Comparison of ENCODE assay signal across 8 mouse cellular contexts in the genomic region with DNA sequence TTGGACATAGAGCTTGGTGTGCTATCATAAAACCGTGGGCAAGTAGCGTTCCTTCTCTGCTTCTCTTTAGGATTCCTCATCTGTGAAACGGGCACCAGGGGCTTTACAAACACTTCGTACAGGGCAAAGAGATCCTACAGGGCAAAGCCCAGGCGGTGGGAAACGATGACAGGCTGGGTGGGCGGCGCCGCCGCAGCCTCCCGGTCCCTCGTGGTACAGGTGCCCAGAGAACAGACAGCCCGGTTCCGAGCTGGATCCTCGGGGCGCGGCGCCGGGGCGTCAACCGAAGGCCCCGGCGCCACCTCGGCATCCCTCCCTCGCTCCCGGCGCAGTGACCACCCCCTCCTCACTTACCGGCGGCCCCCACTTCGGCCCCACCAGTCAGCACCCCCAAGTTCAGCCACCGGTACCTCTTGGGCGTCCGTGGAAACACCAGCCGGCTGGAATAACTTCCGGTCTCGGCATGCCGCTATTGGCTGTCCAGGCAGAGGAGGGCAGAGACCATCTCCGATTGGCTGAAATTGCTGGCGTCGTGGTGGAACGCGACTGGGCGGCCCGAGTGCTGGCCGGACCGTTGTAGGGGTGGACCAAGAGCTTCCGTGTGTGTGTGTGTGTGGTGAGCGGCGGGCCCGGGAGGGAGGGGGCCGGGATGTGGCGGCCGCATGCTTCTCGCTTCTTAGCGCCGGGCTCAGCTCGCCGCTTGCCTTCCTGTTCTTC. TPM values are rescaled to one million over a fixed set of nuclear protein-coding genes. Genes with fewer than 3 reads are reported as not detected.
DNase-seq lines count a peak whose midpoint lies in the region; ATAC-seq and TF ChIP-seq lines count a peak whose summit lies in the region.

A gene (minus strand): TSS at position 460 of the 717 bp plus-strand sequence.

- peak; percentile 100 for ATAC-seq in forebrain, embryonic 12.5 days (ENCODE audit: low FRiP score)
- peak; percentile 100 for ATAC-seq in heart, postnatal 0 days (ENCODE audit: insufficient read depth, low read depth)
- ATAC-seq in liver, embryonic 16.5 days (ENCODE audit: low read depth), result peak; percentile 100
- peak; percentile 100 for ATAC-seq in neural tube, embryonic 13.5 days (ENCODE audit: low read depth)

- H3K9ac ChIP-seq in forebrain, embryonic 12.5 days, result peak within 1 kb of the TSS; percentile 81
- H3K9ac ChIP-seq in heart, postnatal 0 days (replicated peaks; ENCODE audit: low read depth, low read length), result peak within 1 kb of the TSS; percentile 77
- H3K9ac ChIP-seq in liver, embryonic 16.5 days (ENCODE audit: low read depth, low read length), result peak within 1 kb of the TSS; percentile 78
- peak within 1 kb of the TSS; percentile 87 for H3K9ac ChIP-seq in neural tube, embryonic 13.5 days

- H3K27ac ChIP-seq in forebrain, embryonic 12.5 days, result no peak within 1 kb of the TSS
- H3K27ac ChIP-seq in heart, postnatal 0 days (ENCODE audit: low read depth), result peak within 1 kb of the TSS; percentile 60
- peak within 1 kb of the TSS; percentile 13 for H3K27ac ChIP-seq in liver, embryonic 16.5 days (ENCODE audit: low read length)
- H3K27ac ChIP-seq in neural tube, embryonic 13.5 days (replicated peaks), result no peak within 1 kb of the TSS; the same call in 1 of the 2 replicates
- peak within 1 kb of the TSS; percentile 80 for H3K27ac ChIP-seq in testis, adult 2 months (ENCODE audit: control insufficient read depth, insufficient read depth, low read depth, low read length)

- DNase-seq in c-Kit-positive CD71-positive TER-119-positive erythroid progenitor cells, embryonic 14.5 days (ENCODE audit: low spot score), result peak; percentile 93
- peak; percentile 94 for DNase-seq in heart, postnatal 0 days (ENCODE audit: low spot score)
- DNase-seq in kidney, postnatal 4 days, result peak; percentile 95 to 97

- H3K9me3 ChIP-seq in E14TG2a.4 (ENCODE audit: low read length), result no peaks in the 10 kb centered on the region
- H3K9me3 ChIP-seq in forebrain, embryonic 12.5 days, result no peaks in the 10 kb centered on the region
- no peaks in the 10 kb centered on the region for H3K9me3 ChIP-seq in heart, postnatal 0 days (replicated peaks; ENCODE audit: control insufficient read depth, low read length)
- H3K9me3 ChIP-seq in liver, embryonic 16.5 days (replicated peaks; ENCODE audit: control insufficient read depth, low read length), result no peaks in the 10 kb centered on the region
- H3K9me3 ChIP-seq in neural tube, embryonic 13.5 days, result no peaks in the 10 kb centered on the region

- TF ChIP-seq EP300 in heart, postnatal 0 days (IDR thresholded peaks at IDR 0.05; ENCODE audit: low read depth), result no peak

- peak within 1 kb of the TSS; percentile 97 for H3K4me3 ChIP-seq in E14TG2a.4 (replicated peaks; ENCODE audit: low read length)
- peak within 1 kb of the TSS; percentile 93 for H3K4me3 ChIP-seq in forebrain, embryonic 12.5 days (replicated peaks)
- H3K4me3 ChIP-seq in heart, postnatal 0 days (ENCODE audit: low read depth, low read length), result peak within 1 kb of the TSS; percentile 90
- H3K4me3 ChIP-seq in liver, embryonic 16.5 days (ENCODE audit: low read depth, low read length), result peak within 1 kb of the TSS; percentile 85
- H3K4me3 ChIP-seq in neural tube, embryonic 13.5 days, result peak within 1 kb of the TSS; percentile 88
- peak within 1 kb of the TSS; percentile 90 for H3K4me3 ChIP-seq in testis, adult 2 months (ENCODE audit: control insufficient read depth, low read depth, low read length)

- peaks cover 38% of the 10 kb centered on the region for H3K4me1 ChIP-seq in E14TG2a.4 (replicated peaks; ENCODE audit: low read depth, low read length)
- H3K4me1 ChIP-seq in forebrain, embryonic 12.5 days, result peaks cover 22% of the 10 kb centered on the region
- peaks cover 17% of the 10 kb centered on the region; the same call in 1 of the 2 replicates for H3K4me1 ChIP-seq in heart, postnatal 0 days (ENCODE audit: control insufficient read depth, insufficient read depth)
- H3K4me1 ChIP-seq in liver, embryonic 16.5 days (ENCODE audit: control insufficient read depth, low read depth, low read length), result peaks cover 16% of the 10 kb centered on the region
- H3K4me1 ChIP-seq in neural tube, embryonic 13.5 days (replicated peaks), result peaks cover 26% of the 10 kb centered on the region
- no peaks in the 10 kb centered on the region; the same call in none of the 2 replicates for H3K4me1 ChIP-seq in testis, adult 2 months (ENCODE audit: control insufficient read depth, insufficient read depth, low read length)

- no peak for TF ChIP-seq CTCF in E14TG2a.4 (conservative IDR thresholded peaks at IDR 0.05; ENCODE audit: low read length)
- TF ChIP-seq CTCF in heart, postnatal 0 days (IDR thresholded peaks at IDR 0.05; ENCODE audit: low read depth), result no peak
- no peak for TF ChIP-seq CTCF in testis, adult 2 months (IDR thresholded peaks at IDR 0.05; ENCODE audit: control insufficient read depth, insufficient read depth, insufficient replicate concordance, low read depth, low read length)

- WGBS in forebrain, embryonic 12.5 days, result under 1% methylated on average over 57 of the region's 58 CpGs
- under 1% methylated on average over 47 of the region's 58 CpGs for WGBS in heart, postnatal 0 days
- under 1% methylated on average over 58 of the region's 58 CpGs for WGBS in liver, embryonic 16.5 days (ENCODE audit: insufficient replicate concordance)
- WGBS in neural tube, embryonic 13.5 days, result under 1% methylated on average over 58 of the region's 58 CpGs

- H3K4me2 ChIP-seq in forebrain, embryonic 12.5 days, result peak within 1 kb of the TSS; percentile 88
- peak within 1 kb of the TSS; percentile 73 for H3K4me2 ChIP-seq in heart, postnatal 0 days (ENCODE audit: low read depth, low read length)
- H3K4me2 ChIP-seq in liver, embryonic 16.5 days (ENCODE audit: low read depth, low read length), result peak within 1 kb of the TSS; percentile 92
- H3K4me2 ChIP-seq in neural tube, embryonic 13.5 days, result peak within 1 kb of the TSS; percentile 96

- no peaks in the 10 kb centered on the region for H3K27me3 ChIP-seq in E14TG2a.4 (ENCODE audit: insufficient read depth, low read length)
- no peaks in the 10 kb centered on the region for H3K27me3 ChIP-seq in forebrain, embryonic 12.5 days
- H3K27me3 ChIP-seq in heart, postnatal 0 days (ENCODE audit: control insufficient read depth, insufficient read depth, low read length), result no peaks in the 10 kb centered on the region
- no peaks in the 10 kb centered on the region for H3K27me3 ChIP-seq in liver, embryonic 16.5 days (ENCODE audit: control insufficient read depth, insufficient read depth, low read depth, low read length)
- no peaks in the 10 kb centered on the region for H3K27me3 ChIP-seq in neural tube, embryonic 13.5 days
- H3K27me3 ChIP-seq in testis, adult 2 months (ENCODE audit: control insufficient read depth, insufficient read depth, low read length), result no peaks in the 10 kb centered on the region

- H3K36me3 ChIP-seq in E14TG2a.4 (ENCODE audit: insufficient read depth, low read length), result peaks cover 53% of the 10 kb centered on the region
- peaks cover 7% of the 10 kb centered on the region; the same call in 1 of the 2 replicates for H3K36me3 ChIP-seq in forebrain, embryonic 12.5 days (replicated peaks)
- H3K36me3 ChIP-seq in heart, postnatal 0 days (replicated peaks; ENCODE audit: control insufficient read depth, insufficient read depth, low read length), result peaks cover 16% of the 10 kb centered on the region
- no peaks in the 10 kb centered on the region for H3K36me3 ChIP-seq in liver, embryonic 16.5 days (ENCODE audit: control insufficient read depth, insufficient read depth)
- H3K36me3 ChIP-seq in neural tube, embryonic 13.5 days, result peaks cover 25% of the 10 kb centered on the region
- no peaks in the 10 kb centered on the region; the same call in 1 of the 2 replicates for H3K36me3 ChIP-seq in testis, adult 2 months (ENCODE audit: control insufficient read depth, insufficient read depth, low read length)

- peak; percentile 91 for TF ChIP-seq POLR2A in testis, adult 2 months (IDR thresholded peaks at IDR 0.05; ENCODE audit: control insufficient read depth, low read depth, low read length)

RNA-seq across cellular contexts. Expression of the gene that starts here (rescaled TPM):
- polyA plus RNA-seq in forebrain, embryonic 12.5 days (2016; fragmentation: Nextera tagmentation; extraction: Ambion mirVana), result 126 and 130 TPM in 2 replicates
- total RNA-seq in heart, postnatal 0 days (2014; rRNA removed; ENCODE audit: low replicate concordance), result 52.4 and 80.1 TPM in 2 replicates
- polyA plus RNA-seq in heart, postnatal 0 days (2015; fragmentation: Nextera tagmentation; extraction: Ambion mirVana), result 39.4 and 43.0 TPM in 2 replicates
- polyA plus RNA-seq in liver, embryonic 16.5 days (2015; fragmentation: Nextera tagmentation; extraction: Ambion mirVana), result 22.8 and 25.7 TPM in 2 replicates
- 108 and 109 TPM in 2 replicates for polyA plus RNA-seq in neural tube, embryonic 13.5 days (2015; fragmentation: Nextera tagmentation; extraction: Ambion mirVana)
- polyA plus RNA-seq in testis, adult 2 months (2012; rRNA removed), result 27.4 and 43.7 TPM in 2 replicates

Comparison
In these comparisons a context has a peak if more than half of its experiments do, and no peak if none do; other contexts are left out.
1. H3K27ac ChIP-seq: peak in heart, postnatal 0 days (single experiment), liver, embryonic 16.5 days (single experiment) and testis, adult 2 months (single experiment); none in forebrain, embryonic 12.5 days (single experiment) and neural tube, embryonic 13.5 days (single experiment).
2. Peak in every context shown above with its lines, with median percentiles within 50 percentile points of each other: H3K4me3 ChIP-seq, DNase-seq, ATAC-seq, H3K4me2 ChIP-seq and H3K9ac ChIP-seq.